Mouse (Mus musculus) lung, postnatal 0 days (tissue): Measurements from ENCODE around the gene Zfp710. TPM values are rescaled to one million over a fixed set of nuclear protein-coding genes. Genes with fewer than 3 reads are reported as not detected.
A peak's percentile ranks its signal among the peaks of the same experiment; 100 is the strongest.
"Not testable (repeated sequence)": the region's sequence is repeated elsewhere in the genome, so short reads cannot be mapped to it uniquely, and the experiment has no call there.

ENCODE experiments used
- ATAC-seq: fragments of 200-750 bp; cut with Nextera tagmentation; 2 replicates; pipeline ENCODE4 v1.8.0; 2017; ENCODE audit warnings: moderate library complexity
- DNase-seq: peaks from one replicate; pipeline ENCODE4 v3.0.0-alpha.2; 2016; ENCODE audit warnings: low spot score
- H3K27ac ChIP-seq: fragments of 300-500 bp; sonication (generic); 2 replicates; pipeline ENCODE4 v1.5.1; 2014; ENCODE audit warnings: antibody characterized with exemption, mild to moderate bottlenecking, low read length, mixed read lengths
- H3K27me3 ChIP-seq: fragments of 300-500 bp; sonication (generic); replicated peaks from 2 replicates; pipeline ENCODE4 v1.6.1; 2014; ENCODE audit warnings: low read length, mixed read lengths; ENCODE audit not compliant: insufficient read depth
- H3K36me3 ChIP-seq: fragments of 300-500 bp; sonication (generic); 2 replicates; pipeline ENCODE4 v1.6.1; 2014; ENCODE audit warnings: low read length, mixed read lengths; ENCODE audit not compliant: insufficient read depth
- H3K4me1 ChIP-seq: fragments of 300-500 bp; sonication (generic); 2 replicates; pipeline ENCODE4 v1.6.1; 2014; ENCODE audit warnings: antibody characterized with exemption, low read depth, low read length, mixed read lengths; ENCODE audit not compliant: insufficient read depth
- H3K4me2 ChIP-seq: fragments of 300-500 bp; sonication (generic); replicated peaks from 2 replicates; pipeline ENCODE4 v1.6.1; 2014; ENCODE audit warnings: low read depth, mild to moderate bottlenecking, low read length, moderate library complexity, mixed read lengths
- H3K4me3 ChIP-seq: fragments of 300-500 bp; sonication (generic); 2 replicates; pipeline ENCODE4 v1.5.1; 2014; ENCODE audit warnings: low read depth, low read length
- H3K9ac ChIP-seq: fragments of 300-500 bp; sonication (generic); replicated peaks from 2 replicates; pipeline ENCODE4 v1.6.1; 2014; ENCODE audit warnings: low read depth, mild to moderate bottlenecking
- H3K9me3 ChIP-seq: fragments of 300-500 bp; sonication (generic); 2 replicates; pipeline ENCODE4 v1.6.1; 2016; ENCODE audit warnings: low read length, mixed read lengths
- CTCF ChIP-seq: IDR thresholded peaks from 2 replicates; pipeline ENCODE4 v1.5.1; 2016; ENCODE audit warnings: antibody characterized with exemption, mild to moderate bottlenecking
- EP300 ChIP-seq: IDR thresholded peaks from 2 replicates; pipeline ENCODE4 v1.6.1; 2016; ENCODE audit warnings: antibody characterized with exemption, mild to moderate bottlenecking, control low read depth
- WGBS: fragments of 180-500 bp; shearing (Covaris S2); extraction: QIAGEN DNeasy Blood & Tissue Kit; methylation state at CpG from one replicate; pipeline ENCODE4 v1.1.7; 2014; 5-methylcytosine and 5-hydroxymethylcytosine counted together
- polyA plus RNA-seq: library from polyadenylated mRNA; unstranded; fragments of >200 nt; fragmentation: Nextera tagmentation; extraction: Ambion mirVana; gene quantifications from 2 replicates; pipeline ENCODE4 v1.2.1, GENCODE M21; 2015

The Zfp710 gene
- polyA plus RNA-seq, 1 experiment from 2014 or later: 11.1 TPM

DNA sequence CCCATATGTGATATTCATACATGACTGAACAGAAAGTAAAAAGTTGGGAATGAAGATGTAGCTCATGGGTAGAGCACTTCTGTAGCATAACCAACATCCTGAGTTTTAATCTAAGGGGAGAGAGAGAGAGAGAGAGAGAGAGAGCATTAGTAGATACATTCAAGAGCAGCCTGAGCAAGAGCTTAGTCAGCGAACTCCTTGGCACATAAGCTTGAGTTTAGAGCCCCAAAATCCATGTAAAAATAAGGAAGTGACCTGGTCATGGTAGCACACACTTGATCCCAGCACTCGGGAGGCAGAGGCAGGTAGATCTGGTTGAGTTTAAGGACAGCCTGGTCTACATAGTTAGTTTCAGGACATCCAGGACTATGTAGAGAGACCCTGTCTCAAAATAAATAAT lies 99.1 kb downstream of the Zfp710 start:
- WGBS: 84% methylated on average over 2 of the region's 2 CpGs
- no peaks in the 10 kb centered on the region for H3K36me3 ChIP-seq
- no peak for ATAC-seq

DNA sequence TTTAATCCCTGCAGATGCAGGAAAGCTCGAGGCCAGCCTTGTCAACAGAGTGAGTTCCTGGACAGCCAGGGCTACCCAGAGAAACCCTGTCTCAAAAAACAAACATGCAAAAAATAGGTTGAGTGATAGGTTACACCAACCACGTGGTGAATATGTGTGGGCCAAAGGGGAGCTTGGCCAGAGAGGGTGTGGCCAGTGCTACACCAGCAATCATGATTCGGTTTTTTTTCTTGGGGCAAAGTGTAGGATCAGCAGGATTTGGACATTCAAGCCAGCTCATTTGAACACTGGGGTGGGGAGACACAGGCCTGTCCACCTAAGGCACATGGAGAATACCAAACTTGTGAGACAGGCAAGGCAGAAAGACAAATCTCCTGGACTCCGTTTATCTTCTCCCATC lies 104.7 kb downstream of the Zfp710 start:
- ATAC-seq: peak; percentile 24; the same call in 1 of the 2 replicates
- TF ChIP-seq CTCF: no peak
- no peak for TF ChIP-seq EP300
- Histone ChIP-seq H3K4me3 (no peak overlapping the region), H3K4me2 (no peak overlapping the region), H3K36me3 (no peaks in the 10 kb centered on the region), H3K27me3 (no peaks in the 10 kb centered on the region), H3K9me3 (no peaks in the 10 kb centered on the region), H3K4me1 (peaks cover 6% of the 10 kb centered on the region; the same call in 1 of the 2 replicates), H3K27ac (no peak overlapping the region), H3K9ac (no peak overlapping the region)
- DNase-seq: no peak
- WGBS: 45% methylated on average over 4 of the region's 4 CpGs

More for the DNA sequence above, 99.1 kb downstream of the Zfp710 start:
- H3K9me3 ChIP-seq: no peaks in the 10 kb centered on the region
- H3K4me1 ChIP-seq: no peaks in the 10 kb centered on the region
- no peak overlapping the region for H3K4me2 ChIP-seq
- DNase-seq: no peak
- H3K27me3 ChIP-seq: no peaks in the 10 kb centered on the region
- TF ChIP-seq CTCF: no peak
- no peak for TF ChIP-seq EP300
- no peak overlapping the region for H3K4me3 ChIP-seq
- H3K9ac ChIP-seq: no peak overlapping the region
- H3K27ac ChIP-seq: no peak overlapping the region

DNA sequence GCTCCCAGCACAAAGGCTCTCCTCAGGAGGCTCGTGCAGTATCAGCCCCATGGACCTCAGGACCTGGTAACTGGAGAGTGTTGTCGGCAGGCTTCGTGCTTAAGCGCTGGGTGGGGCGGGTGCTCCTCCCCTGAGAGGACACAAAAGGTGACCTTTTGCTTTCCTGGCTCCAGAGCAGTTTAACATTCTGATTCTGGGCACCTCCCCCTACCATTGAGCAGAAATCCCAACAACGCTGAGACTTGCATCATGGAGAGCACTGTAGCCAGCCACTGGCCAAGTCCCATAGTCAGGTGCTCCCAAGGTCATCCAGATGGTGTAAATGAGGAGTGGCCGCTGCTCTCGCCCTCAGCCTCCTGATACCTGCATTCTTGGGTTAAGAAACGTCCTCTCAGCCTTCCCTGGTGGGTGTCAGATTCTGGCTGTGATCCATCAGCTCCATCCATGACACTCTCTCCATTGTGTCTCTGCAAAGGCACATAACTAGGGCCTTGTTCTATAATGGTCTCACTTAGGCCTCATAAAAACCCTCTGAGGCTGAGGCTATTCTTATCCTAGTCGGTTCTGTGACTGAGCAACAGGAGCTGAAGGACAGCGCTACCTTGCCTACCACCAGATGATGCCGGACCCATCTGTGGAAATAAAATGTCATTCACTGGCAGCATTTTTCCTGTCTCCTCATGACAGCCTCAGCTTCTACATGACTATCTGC lies 105.9 kb downstream of the Zfp710 start:
- peak; percentile 11; the same call in 1 of the 2 replicates for ATAC-seq
- Histone ChIP-seq H3K4me2 (no peak overlapping the region), H3K27ac (no peak overlapping the region)

DNA sequence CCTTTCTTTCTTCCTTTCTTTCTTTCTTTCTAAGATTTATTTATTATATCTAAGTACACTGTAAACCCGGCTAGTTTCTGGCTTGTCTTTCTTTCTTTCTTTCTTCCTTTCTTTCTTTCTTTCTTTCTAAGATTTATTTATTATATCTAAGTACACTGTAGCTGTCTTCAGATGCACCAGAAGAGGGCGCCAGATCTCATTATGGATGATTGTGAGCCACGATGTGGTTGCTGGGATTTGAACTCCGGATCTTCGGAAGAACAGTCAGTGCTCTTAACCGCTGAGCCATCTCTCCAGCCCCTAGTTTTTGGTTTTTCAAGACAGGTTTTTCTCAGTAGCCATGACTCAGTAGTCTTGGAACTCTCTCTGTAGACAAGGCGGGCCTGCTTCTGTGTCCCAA lies 106.7 kb downstream of the Zfp710 start:
- not testable (repeated sequence) for H3K9ac ChIP-seq, H3K4me3 ChIP-seq, DNase-seq, H3K9me3 ChIP-seq, H3K36me3 ChIP-seq, H3K27ac ChIP-seq, H3K27me3 ChIP-seq, ATAC-seq, H3K4me1 ChIP-seq, H3K4me2 ChIP-seq
- peak; percentile 56 for TF ChIP-seq CTCF
- 73% methylated on average over 7 of the region's 7 CpGs for WGBS

More for the DNA sequence above, 105.9 kb downstream of the Zfp710 start:
- Histone ChIP-seq H3K9ac (no peak overlapping the region), H3K9me3 (no peaks in the 10 kb centered on the region), H3K36me3 (no peaks in the 10 kb centered on the region), H3K4me3 (no peak overlapping the region), H3K4me1 (peaks cover 7% of the 10 kb centered on the region; the same call in 1 of the 2 replicates), H3K27me3 (no peaks in the 10 kb centered on the region)
- 39% methylated on average over 12 of the region's 12 CpGs for WGBS
- peak; percentile 45 for DNase-seq
- TF ChIP-seq CTCF (no peak), EP300 (no peak)

DNA sequence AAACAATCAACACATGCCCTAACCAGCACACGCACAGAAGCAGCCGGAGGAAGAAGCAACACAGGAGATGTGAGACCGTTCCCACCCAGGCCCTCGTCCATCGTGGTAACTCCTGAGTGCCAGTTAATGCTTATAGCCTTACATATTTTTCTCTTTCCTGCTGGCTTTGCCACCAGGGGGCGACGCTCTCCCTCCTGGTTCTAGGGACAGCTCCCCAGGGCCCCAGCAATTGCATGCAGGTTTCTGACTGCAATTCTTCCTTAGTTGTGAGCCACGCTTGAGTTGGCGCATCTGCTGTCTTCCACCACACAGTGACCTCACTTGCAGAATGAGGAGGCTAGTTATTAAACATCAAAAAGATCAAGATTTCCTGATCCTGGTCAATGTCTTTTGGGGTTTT lies 107.9 kb downstream of the Zfp710 start:
- DNase-seq: peak; percentile 75
- Histone ChIP-seq H3K9me3 (0 out of 2 replicates have a peak, but pooled peaks cover 3% of the 10 kb centered on the region), H3K4me3 (no peak overlapping the region), H3K27ac (no peak overlapping the region), H3K27me3 (no peaks in the 10 kb centered on the region), H3K4me2 (no peak overlapping the region), H3K4me1 (peaks cover 7% of the 10 kb centered on the region; the same call in 1 of the 2 replicates), H3K36me3 (no peaks in the 10 kb centered on the region), H3K9ac (no peak overlapping the region)
- TF ChIP-seq CTCF (peak; percentile 84), EP300 (no peak)
- no peak for ATAC-seq
- WGBS: 52% methylated on average over 9 of the region's 9 CpGs

DNA sequence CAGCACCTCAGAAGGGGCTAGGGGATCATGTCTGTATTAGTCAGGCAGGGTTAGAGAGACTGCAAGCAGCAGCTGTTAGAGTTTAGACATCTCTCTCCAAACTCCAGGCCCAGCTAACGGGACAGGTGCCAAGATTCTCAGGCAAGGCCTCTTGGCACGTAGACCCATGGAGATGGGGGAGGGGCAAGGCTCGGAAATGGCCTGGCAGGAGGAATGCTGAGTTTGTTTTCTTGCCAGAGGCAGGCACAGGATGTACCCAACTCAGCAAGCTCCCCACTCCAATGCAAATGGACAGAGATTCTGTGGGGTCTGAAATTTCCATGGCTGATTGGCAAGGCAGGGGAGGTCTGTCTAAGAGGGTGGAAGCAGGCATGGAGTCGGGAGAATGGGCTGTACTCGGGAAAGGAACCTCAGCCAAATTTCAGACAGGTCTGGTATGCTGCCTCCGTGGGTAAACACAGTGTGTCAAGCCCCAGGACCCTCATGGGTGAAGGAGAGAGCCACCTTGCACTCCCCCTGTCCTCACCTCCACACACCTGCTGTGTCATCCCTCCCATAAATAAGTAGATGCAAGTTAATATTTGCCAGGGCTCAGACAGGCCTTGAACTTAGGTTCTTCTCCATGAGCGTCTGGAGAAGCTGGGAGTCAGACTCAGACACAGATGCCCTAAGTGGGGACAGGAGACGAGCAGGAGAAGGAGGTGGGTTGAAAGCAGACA lies 110.0 kb downstream of the Zfp710 start:
- ATAC-seq: peak; percentile 84
- 0 out of 2 replicates have a peak, but pooled peaks cover 3% of the 10 kb centered on the region for H3K9me3 ChIP-seq
- peak; percentile 94 for DNase-seq
- no peak overlapping the region for H3K4me3 ChIP-seq
- H3K27me3 ChIP-seq: no peaks in the 10 kb centered on the region
- H3K4me1 ChIP-seq: peaks cover 7% of the 10 kb centered on the region; the same call in 1 of the 2 replicates
- TF ChIP-seq CTCF (no peak), EP300 (peak; percentile 94)
- H3K4me2 ChIP-seq: no peak overlapping the region
- H3K27ac ChIP-seq: peak overlapping the region; percentile 82
- H3K9ac ChIP-seq: no peak overlapping the region
- 9% methylated on average over 8 of the region's 8 CpGs for WGBS
- H3K36me3 ChIP-seq: no peaks in the 10 kb centered on the region
